Comparison of ENCODE assay signal across 12 mouse cellular contexts in the genomic region with DNA sequence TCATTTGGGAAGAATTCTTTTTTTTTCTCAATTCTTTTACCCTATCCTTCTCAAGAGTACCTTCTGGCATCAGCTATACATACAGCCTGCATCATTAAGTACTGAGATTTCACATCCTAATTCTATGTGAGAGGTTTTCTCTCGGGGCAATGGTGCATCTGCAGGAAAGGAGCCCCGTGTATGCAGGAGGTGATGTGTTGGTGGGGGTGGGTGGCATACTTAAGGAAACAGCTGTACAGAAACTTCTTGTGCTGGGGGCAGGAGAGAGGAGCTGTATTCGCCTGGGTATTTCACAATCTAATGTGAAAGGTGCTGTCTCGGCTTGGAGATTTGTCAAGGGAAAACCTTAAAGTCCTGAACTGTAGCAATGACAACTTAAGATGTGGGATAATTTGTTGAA.
"Had no signal": no experiment of that assay in that cellular context is flagged by ENCODE, and none has a peak within 500 bp of the region (broad histone marks: within the 10 kb centered on the region; RNA-seq: fewer than 3 reads in every experiment).

No protein-coding gene starts in this region.

- ATAC-seq: intestine, embryonic 16.5 days had no signal

- H3K4me3 ChIP-seq: limb, embryonic 13.5 days; neural tube, embryonic 13.5 days; stomach, embryonic 15.5 days had no signal

- H3K27ac ChIP-seq: limb, embryonic 13.5 days; liver, embryonic 14.5 days; neural tube, embryonic 13.5 days; stomach, embryonic 15.5 days had no signal

- H3K36me3 ChIP-seq: limb, embryonic 13.5 days; neural tube, embryonic 13.5 days; stomach, embryonic 15.5 days had no signal

- H3K4me1 ChIP-seq: limb, embryonic 13.5 days; stomach, embryonic 15.5 days had no signal

- H3K9ac ChIP-seq: limb, embryonic 13.5 days; liver, embryonic 14.5 days; neural tube, embryonic 13.5 days; stomach, embryonic 15.5 days had no signal

- DNase-seq: kidney, adult 8-10 months; kidney, postnatal 25 days; left cerebral cortex, postnatal 4 days; lung, adult 18-20 months; right cerebral cortex, postnatal 4 days; thymus, adult 2 months; thymus, postnatal 25 days had no signal

- H3K27me3 ChIP-seq: limb, embryonic 13.5 days; neural tube, embryonic 13.5 days; stomach, embryonic 15.5 days had no signal

- H3K4me2 ChIP-seq: limb, embryonic 13.5 days; neural tube, embryonic 13.5 days; stomach, embryonic 15.5 days had no signal

- H3K9me3 ChIP-seq: limb, embryonic 13.5 days; neural tube, embryonic 13.5 days; stomach, embryonic 15.5 days had no signal
